Mouse (Mus musculus) monocyte, adult 5-6 weeks (primary cell): Measurements from ENCODE around the gene Esrrb. TPM values are rescaled to one million over a fixed set of nuclear protein-coding genes. Genes with fewer than 3 reads are reported as not detected.

Experiments
- ATAC-seq: fragments of 153-309, 156-312 bp; replicated peaks from 2 replicates; pipeline ENCODE4 v1.8.0; 2017; ENCODE audit warnings: mild to moderate bottlenecking; ENCODE audit not compliant: low TSS enrichment, insufficient number of reproducible peaks, severe bottlenecking, poor library complexity, low FRiP score
- total RNA-seq: library from RNA; stranded (forward); fragments of 200-1000, 200-491, 200-594 nt; gene quantifications from 3 replicates; pipeline ENCODE4 v1.2.3, GENCODE M21; 2017

Gene Esrrb
- total RNA-seq, 1 experiment from 2014 or later: not detected

DNA sequence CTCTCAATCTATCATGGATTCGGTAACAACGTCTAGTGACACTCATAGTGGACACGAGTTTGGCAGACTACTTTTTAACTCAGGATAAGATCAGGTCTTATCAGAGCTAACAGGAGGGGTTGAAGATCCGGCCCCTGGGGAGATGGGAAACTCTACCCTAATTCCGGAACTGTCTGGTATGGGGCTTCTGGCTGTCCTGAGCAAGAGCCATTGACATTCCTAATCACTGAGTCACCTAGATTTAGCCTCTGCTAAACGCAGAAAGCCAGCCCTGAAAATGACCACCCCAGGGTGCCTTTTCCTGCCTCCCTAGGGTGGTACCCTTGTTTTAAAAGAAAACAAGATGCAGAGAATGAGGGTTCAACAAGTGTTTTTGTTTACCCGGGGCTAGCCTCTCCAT, 34.4 kb downstream of the Esrrb start:
- ATAC-seq: no peak

DNA sequence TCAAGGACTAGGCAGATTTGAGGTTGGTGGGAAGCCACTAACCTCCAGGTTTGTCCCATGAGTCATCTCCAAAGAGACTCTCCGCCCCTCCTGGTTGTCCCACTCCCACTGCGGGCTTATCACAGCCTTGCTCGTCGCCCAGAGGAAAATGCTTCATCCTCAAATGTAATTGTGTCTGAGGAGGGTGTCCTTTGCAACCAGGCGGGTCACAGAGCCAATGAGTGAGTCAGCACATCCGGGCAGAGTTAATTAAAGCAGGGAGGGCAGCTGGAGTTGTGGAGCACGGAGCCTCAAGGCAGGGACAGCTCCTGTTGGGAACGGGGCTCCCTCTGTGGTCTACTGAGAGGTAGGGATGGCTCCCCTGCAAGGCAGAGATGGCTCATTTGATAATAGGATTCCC, 37.8 kb downstream of the Esrrb start:
- no peak for ATAC-seq

DNA sequence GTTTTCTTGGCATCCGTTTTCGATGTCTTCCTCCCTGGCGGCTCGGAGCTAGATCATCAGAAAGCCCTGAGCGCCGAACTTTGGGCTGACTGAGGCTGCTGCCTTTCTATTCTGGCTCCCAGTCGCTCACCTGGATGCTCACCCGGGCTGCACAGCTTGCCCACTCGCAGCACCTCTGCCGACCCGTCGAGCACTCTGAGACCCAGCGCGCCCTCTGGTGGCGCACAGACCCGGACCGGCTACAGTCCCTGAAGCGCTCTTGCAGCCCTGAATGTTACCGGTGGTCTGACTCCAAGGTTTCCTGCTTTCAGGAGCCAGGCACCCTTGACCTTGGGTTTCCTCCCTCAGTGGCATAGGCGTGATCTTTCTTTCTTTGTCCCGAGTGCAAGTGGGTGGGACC, 41.8 kb downstream of the Esrrb start:
- ATAC-seq: no peak

DNA sequence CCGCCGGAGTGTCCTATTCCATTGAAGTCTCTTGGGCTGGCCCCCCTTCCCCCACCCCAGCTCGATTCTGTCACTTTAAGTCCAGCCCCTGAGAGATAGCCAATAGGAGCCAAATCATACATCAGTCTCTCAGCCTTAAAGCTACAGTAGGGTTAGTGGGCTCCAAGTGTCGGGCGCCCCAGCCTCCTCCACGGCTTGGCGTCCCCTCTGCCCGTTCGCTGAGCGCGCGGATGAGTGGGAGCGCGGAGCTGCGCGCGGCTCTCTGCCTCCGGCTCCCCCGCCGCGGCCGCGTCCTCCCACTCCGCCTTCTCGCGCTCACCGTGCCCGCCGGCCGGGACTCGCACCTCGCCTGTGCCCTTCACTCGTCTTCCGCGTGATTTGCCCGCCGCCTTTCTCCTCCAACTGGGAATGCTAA, 60.6 kb downstream of the Esrrb start:
- no peak for ATAC-seq

DNA sequence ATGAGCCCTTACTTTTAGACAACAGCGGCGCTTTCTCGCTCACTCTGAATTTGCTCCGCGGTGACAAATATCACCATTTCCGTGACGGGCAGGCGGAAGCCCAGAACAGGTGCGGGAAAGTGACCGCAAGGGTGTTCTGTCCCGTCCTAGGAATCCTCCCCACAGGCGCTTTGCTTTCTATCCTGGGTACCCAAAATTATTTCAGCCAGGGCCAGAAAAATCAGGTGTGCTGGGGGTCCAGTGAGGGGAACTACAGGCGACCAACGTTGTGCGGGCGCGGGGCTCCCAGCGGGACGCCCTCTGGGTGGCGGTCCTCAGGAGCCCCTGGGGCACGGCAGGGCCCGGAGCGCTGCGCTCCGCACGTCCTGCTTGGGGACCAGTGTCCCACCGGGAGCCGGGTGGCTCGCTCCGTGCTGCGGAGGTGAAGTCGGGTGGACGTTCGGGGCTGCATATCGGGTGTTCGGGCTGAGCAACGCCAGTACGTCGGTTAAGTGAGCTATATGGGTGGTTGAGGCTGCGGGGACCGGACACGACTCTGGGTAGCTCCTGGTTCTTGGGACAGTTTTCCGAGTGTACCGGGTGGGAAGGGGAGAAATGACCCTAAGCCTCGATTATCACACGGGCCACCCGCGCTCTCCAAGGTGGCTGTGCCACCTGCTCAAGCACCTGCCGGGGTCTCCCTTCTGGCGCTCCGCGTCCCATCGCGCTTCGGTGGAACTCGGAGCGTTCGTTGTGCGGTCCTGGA, 61.4 kb downstream of the Esrrb start:
- ATAC-seq: no peak

DNA sequence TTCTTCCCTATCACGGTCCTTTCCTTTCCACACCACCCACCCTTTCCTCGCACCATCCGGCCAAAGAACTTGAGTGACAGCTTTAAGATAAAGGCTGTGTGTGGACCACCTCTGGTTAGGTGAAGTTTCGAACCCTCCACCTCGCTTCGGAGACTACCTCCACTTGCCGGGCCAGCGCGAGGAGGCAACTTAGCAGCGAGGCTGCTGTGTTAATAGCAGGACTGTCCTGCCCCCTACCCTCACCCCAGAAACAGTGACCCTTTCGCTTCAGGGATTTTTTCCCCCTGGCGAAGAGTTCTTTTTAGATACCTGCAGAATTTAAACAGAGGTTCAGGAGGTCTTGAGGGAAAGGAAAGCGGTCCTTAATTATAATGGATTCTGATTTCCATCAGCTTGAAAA, 62.2 kb downstream of the Esrrb start:
- ATAC-seq: no peak

DNA sequence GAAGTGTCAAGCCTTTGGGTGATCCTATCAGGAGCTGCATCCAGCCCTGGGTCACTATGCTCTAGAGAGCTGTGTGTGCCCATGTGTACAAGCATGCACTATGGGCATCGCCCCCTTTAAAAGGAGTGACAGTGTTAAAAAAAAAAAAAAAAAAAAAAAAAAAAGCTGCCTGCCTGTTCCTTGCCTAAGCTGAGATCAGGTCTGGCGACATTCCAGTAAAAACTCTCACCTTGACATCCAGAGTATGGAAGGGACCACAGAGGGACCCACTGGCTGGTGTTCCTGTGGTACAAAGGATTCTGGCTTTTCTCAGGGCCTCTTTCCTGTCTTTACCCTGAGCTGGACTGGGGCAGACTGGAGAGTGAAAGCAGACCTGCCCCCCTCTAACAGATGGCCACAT, 66.7 kb downstream of the Esrrb start:
- ATAC-seq: no peak

DNA sequence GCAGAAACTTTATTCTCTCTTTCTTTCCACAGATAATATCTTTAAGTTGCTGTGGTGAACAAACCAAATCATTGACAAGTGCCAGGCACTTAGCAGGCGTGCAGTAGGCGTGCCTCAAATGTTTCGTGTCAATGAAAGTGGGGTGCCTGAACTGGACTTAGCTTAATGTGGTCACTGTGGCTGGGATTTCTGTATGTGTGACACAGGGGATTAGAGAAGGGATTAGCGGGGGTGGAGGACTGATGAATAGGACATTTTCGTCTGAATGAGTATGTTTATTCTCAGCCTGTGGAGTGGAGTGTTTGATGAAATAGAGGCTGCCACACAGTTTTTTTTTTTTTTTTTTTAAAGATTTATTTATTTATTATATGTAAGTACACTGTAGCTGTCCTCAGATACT, 70.8 kb downstream of the Esrrb start:
- no peak for ATAC-seq

DNA sequence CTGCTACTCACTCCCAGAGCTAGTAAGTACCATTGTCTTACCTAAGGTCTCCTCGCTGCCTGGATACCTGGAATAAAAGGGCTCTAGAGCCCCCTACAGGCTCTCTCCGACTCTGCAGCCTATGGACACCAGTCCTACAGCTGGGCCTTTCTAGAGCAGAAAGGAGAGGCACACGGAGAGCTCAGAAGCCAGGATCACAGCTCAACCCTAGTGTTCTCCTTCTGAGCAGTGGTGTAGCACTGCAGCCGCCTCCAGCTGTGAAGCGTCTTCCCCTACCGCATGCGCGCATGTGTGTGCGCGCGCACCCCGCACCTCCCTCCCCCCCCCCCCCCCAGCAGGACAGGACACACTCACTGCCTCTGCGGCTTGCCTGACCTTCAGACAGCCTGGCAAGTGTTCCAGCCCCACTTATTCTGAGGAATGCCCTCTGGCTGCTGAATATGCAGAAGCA, 72.5 kb downstream of the Esrrb start:
- no peak for ATAC-seq

DNA sequence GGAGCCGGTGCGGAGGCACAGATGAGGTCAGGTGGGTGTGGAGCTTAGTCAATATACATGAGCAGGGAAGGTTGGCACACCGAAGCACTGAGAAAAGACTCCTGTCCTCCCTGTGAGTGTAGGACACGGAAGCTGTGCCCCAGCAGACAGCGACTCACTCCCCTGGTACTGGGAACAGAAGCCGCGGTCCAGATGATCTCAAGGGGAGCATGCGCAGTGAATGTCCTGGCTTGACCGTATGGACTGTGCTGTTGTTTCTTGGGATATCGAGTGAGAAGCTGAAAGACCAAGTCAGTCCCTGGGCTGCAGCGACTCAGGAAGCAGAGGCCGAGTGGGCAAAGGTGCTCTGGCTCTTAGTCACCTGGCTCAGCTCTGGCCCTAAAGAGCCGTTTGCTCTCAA, 74.7 kb downstream of the Esrrb start:
- no peak for ATAC-seq

DNA sequence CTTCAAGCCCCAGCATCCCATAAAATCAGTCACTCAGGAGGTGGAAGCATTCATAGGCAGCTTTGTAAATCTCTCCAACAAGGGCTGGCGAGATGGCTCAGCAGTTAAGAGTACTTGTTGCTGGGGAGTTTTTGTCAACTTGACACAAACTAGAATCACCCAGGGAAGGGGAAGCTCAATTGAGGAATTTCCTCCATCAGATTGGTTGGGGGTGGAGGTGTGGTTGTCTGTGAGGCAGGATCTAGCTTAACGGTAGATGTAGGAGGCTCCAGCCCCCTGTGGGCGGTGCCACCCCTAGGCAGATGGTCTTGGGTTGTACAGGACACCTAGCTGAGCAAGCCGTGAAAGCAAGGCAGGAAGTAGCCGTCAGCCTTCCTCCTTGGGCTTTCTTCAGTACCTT, 89.9 kb downstream of the Esrrb start:
- no peak for ATAC-seq

DNA sequence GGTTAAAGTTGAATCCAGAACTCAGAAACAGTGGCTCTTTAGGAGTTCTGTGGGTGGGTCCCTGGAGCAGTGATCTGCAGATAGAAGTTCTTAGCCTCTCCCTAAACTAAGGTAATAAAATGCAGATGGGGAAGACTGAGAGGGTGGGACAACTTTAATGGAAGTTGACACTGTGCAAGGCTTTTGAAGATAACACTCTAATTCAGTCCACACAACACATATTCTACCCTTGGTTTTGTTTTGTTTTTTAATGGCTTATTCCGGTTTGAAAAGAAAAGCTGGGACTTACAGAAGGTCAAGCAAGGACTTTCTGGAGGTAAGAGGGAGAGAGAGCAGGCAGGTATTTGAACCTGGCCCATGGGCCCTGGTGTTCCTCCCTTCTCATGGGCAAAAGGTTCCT, 94.1 kb downstream of the Esrrb start:
- ATAC-seq: no peak

DNA sequence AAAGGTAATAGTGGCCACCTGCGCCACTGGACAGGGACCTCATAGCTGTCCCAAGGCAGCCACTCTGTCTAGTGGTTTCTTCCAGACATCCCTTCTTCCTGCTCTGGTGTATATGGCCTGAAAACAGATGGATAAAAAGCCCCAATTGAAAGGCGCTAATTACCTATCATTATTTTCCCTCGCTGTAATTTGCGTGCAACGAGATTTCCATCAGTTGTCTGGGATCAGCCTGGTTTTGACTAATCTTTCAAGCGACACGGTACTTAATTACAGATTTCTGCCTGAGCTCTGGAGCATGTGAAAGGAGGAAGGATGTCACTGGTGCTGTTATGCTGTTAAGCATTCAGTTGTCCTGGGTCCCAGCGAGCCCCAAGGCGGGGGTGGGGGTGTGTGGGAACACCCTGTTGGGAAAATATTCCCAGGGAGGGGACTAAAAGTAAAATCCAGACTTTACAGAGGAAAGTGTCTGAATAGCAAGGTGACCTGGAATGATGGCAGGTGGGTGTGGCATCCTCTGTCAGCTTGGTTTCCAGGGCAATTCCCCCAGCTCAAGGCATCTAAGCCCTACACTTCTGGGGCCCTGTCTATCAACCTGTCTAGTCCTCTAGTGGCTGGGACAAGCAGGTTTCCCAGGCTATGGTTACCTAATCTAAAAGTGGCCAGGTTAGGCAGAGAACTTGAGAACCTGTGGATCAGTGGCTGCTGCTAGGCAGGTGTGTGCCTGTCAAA, 102.0 kb downstream of the Esrrb start:
- no peak for ATAC-seq

DNA sequence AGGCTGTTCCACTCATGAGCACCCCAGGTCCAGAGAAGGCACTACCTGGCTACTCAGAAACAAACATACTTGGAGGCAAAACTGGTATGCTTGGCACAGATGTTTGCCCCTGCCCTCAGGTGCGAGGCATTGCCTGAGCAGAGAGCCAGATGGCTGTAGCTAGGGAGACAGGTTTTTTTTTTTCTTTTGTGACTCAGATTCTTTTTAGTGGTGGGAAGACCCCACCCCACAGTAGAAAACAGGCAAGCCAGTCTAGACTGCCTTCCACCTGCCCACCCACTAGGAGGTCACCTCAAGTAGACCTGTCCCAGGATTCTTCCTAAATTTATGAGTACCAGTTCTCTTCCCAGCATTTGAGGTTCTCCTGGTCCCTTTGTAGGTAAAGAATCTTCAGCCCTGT, 103.5 kb downstream of the Esrrb start:
- no peak for ATAC-seq

DNA sequence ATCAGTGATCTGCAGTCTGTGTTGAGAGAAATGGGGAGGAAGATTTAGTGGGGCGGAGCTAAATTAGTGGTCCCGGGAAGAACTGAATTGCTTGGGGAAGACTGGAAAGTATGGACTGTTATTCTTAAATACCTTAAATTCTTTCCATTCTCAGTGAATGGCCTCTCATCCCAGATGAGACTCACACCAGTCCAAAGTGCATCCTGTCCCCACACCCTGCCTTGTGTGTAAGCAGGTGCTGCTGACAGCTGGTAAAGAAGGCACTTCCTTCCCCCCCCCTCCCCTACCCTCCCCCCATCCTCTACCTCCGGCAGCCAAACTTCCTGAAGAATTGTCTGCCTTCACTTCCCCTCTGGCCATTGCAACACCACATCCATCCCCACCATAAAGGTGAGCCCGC, 105.3 kb downstream of the Esrrb start:
- no peak for ATAC-seq

DNA sequence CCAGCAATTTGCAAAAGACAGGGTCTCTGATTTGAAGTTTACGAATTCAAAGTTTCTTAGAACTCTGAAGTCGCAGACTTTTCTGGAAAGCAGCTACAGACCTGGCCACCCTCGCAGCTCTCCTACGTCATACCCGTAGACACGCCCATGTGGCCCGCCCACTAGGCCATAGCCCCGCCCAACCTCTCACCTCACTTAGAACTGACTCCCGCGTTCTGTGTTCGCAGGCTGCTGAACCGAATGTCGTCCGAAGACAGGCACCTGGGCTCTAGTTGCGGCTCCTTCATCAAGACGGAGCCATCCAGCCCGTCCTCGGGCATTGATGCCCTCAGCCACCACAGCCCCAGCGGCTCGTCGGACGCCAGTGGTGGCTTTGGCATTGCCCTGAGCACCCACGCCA, 109.0 kb downstream of the Esrrb start:
- no peak for ATAC-seq

DNA sequence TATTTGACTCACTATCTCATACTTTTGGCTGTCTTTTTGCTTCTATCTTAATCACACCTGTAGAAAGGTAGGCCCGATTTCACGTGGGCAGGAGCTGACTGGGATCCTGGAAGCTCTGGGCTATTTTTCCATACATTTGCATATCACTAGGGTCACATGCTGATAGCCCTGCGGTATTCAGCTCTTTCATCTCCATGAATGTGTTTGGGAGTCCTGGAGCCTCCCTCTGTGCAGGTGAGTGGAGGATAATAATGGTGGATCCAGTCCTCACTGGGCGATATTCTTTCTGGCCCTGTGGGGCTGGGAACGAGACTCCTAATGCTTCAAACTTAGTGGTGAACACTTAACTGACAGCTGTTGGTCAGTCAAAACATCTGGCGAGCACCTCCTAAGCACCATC, 110.0 kb downstream of the Esrrb start:
- ATAC-seq: no peak

DNA sequence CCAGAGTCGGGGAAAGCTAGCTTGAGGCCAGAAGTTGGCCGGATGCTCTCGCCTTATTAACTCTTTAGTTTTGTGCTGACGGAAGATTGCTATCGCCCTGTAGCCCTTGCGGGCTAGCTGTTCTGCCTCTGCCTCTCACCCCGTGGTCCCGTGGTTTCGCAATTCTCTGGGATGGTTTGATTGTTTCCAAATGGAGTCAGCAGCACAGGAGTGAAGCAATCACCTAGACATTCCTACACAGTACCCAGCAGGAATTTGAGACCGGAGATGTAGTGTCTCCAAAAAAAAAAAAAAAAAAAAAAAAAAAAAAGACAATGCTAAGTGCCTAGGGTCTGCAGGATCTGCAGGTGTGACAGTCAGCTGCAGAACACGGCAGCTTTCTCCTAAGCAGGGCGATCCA, 112.7 kb downstream of the Esrrb start:
- ATAC-seq: no peak

DNA sequence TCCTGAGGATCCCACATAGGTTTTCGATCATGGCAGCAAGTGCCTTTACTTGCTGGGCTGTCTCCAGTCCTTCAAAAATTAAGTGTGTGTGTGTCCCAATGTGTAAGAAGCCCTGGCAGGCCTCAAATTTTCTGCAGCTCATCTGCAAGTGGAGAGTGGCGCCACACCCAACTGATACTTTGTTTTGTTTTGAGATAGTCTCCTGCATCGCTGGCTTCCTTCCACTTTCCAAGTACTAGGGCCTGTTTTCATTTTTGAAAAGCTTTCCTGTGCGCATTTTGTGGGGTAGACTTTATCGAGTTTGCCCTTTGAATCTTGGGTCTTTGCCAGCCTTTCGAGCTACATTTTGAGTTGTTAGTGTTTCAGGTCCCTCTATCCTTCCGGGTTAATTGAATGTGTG, 115.1 kb downstream of the Esrrb start:
- ATAC-seq: no peak

DNA sequence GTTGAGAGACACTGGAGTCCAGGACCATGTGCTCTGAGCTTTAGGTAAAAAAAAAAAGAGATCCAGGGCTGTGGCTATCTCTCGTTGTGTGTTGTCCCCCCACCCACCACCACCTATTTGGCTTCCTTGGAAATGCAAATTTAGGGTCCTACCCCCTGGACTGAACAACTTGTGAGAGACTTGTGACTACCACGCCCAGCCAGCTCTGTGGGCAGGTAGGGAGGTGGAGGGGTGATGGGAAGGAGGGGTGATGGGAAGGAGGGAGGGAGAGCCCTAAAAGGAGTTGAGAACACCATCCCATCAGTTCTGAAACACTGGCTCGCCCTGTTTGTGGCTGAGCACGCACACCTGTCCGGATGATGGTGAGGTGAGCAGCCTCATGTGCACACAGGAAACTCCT, 118.0 kb downstream of the Esrrb start:
- ATAC-seq: no peak
